Comparison of ENCODE assay signal across 35 mouse cellular contexts in genomic region chr19:6247526-6248300, GRCm38 (mm10). TPM values are rescaled to one million over a fixed set of nuclear protein-coding genes. Genes with fewer than 3 reads are reported as not detected.
DNase-seq lines count a peak whose midpoint lies in the region; ATAC-seq lines count a peak whose summit lies in the region.
"Had no signal": no experiment of that assay in that cellular context is flagged by ENCODE, and none has a peak within 500 bp of the region (broad histone marks: within the 10 kb centered on the region; RNA-seq: fewer than 3 reads in every experiment).

No protein-coding gene starts in this region.

- DNase-seq in adrenal gland, postnatal 14 days, result peak; percentile 68
- DNase-seq in adrenal gland, adult 8-10 months, result no peak
- no peak for DNase-seq in midbrain, embryonic 10.5 days (ENCODE audit: low spot score)
- peak; percentile 70 for DNase-seq in R1 (ENCODE audit: low read depth, low spot score)
- no peak for DNase-seq in lung, postnatal 36 days
- DNase-seq: adrenal gland, postnatal 10 days; cerebellum, adult 11-12 months; cerebellum, adult 8-10 months; cerebellum, postnatal 10 days; cerebellum, postnatal 36 days; embryo, embryonic 11 days; gastrocnemius, postnatal 10 days; gastrocnemius, postnatal 36 days; heart, postnatal 10 days; heart, postnatal 36 days; kidney, adult 11 months had no signal

- H3K36me3 ChIP-seq in midbrain, embryonic 10.5 days, result peaks cover 79% of the 10 kb centered on the region
- H3K36me3 ChIP-seq in midbrain, embryonic 15.5 days (replicated peaks), result peaks cover 41% of the 10 kb centered on the region; the same call in 1 of the 2 replicates

- H3K4me3 ChIP-seq in midbrain, embryonic 10.5 days, result 0 out of 2 replicates have a peak overlapping the region, but pooled peaks have one; percentile 16
- no peak overlapping the region for H3K4me3 ChIP-seq in midbrain, embryonic 15.5 days
- H3K4me3 ChIP-seq: embryonic facial prominence, embryonic 10.5 days; embryonic facial prominence, embryonic 13.5 days; erythroblast, embryonic 14.5 days; forebrain, embryonic 13.5 days; heart, embryonic 12.5 days; heart, embryonic 15.5 days; hindbrain, embryonic 10.5 days; hindbrain, embryonic 13.5 days; intestine, embryonic 15.5 days had no signal

- peaks cover 9% of the 10 kb centered on the region for H3K4me1 ChIP-seq in midbrain, embryonic 10.5 days
- H3K4me1 ChIP-seq in midbrain, embryonic 15.5 days, result peaks cover 9% of the 10 kb centered on the region

- H3K9ac ChIP-seq in midbrain, embryonic 15.5 days, result no peak overlapping the region
- H3K9ac ChIP-seq: embryonic facial prominence, embryonic 13.5 days; forebrain, embryonic 13.5 days; heart, embryonic 12.5 days; heart, embryonic 15.5 days; hindbrain, embryonic 13.5 days; intestine, embryonic 15.5 days had no signal

- no peaks in the 10 kb centered on the region for H3K27me3 ChIP-seq in midbrain, embryonic 10.5 days (ENCODE audit: low read depth, poor library complexity, severe bottlenecking)
- no peaks in the 10 kb centered on the region for H3K27me3 ChIP-seq in midbrain, embryonic 15.5 days (replicated peaks)
- H3K27me3 ChIP-seq: embryonic facial prominence, embryonic 13.5 days; forebrain, embryonic 13.5 days; heart, embryonic 12.5 days; heart, embryonic 15.5 days; hindbrain, embryonic 13.5 days; intestine, embryonic 15.5 days; Patski had no signal

- no peak overlapping the region for H3K27ac ChIP-seq in midbrain, embryonic 10.5 days (replicated peaks)
- H3K27ac ChIP-seq in midbrain, embryonic 15.5 days, result no peak overlapping the region
- H3K27ac ChIP-seq: embryonic facial prominence, embryonic 10.5 days; embryonic facial prominence, embryonic 13.5 days; forebrain, embryonic 13.5 days; heart, embryonic 15.5 days; hindbrain, embryonic 10.5 days; hindbrain, embryonic 13.5 days; intestine, embryonic 15.5 days had no signal

- no peak overlapping the region for H3K4me2 ChIP-seq in midbrain, embryonic 15.5 days
- H3K4me2 ChIP-seq: embryonic facial prominence, embryonic 13.5 days; forebrain, embryonic 13.5 days; heart, embryonic 12.5 days; heart, embryonic 15.5 days; hindbrain, embryonic 13.5 days; intestine, embryonic 15.5 days had no signal

- ATAC-seq in midbrain, embryonic 15.5 days (replicated peaks), result no peak
- ATAC-seq: activated CD4-positive, CD25-positive, alpha-beta regulatory T cell, adult 4 months; CD4-positive, CD25-positive, alpha-beta regulatory T cell, adult 4 months; forebrain, embryonic 13.5 days; forebrain, embryonic 16.5 days; hindbrain, embryonic 16.5 days; intestine, embryonic 15.5 days; Patski had no signal

- no peaks in the 10 kb centered on the region for H3K9me3 ChIP-seq in midbrain, embryonic 10.5 days (replicated peaks)
- H3K9me3 ChIP-seq in midbrain, embryonic 15.5 days, result no peaks in the 10 kb centered on the region
- H3K9me3 ChIP-seq: embryonic facial prominence, embryonic 10.5 days; embryonic facial prominence, embryonic 13.5 days; forebrain, embryonic 13.5 days; G1E; heart, embryonic 12.5 days; heart, embryonic 15.5 days; hindbrain, embryonic 10.5 days; hindbrain, embryonic 13.5 days; intestine, embryonic 15.5 days had no signal

- WGBS in midbrain, embryonic 10.5 days, result 92% methylated on average over 29 of the region's 29 CpGs
- WGBS in midbrain, embryonic 15.5 days, result 92% methylated on average over 29 of the region's 29 CpGs

RNA-seq across cellular contexts. Expression of gene Atg2a, which starts 6.2 kb away (rescaled TPM):
- total RNA-seq in adrenal gland, postnatal 14 days (2021), result 27.5 and 30.6 TPM in 2 replicates
- 10 to 100 TPM; 38.6 to 57.9 (median 48.3) TPM for total RNA-seq in adrenal gland, adult 8-10 months (2022)
- polyA plus RNA-seq in midbrain, embryonic 10.5 days (2016; fragmentation: Nextera tagmentation; extraction: Ambion mirVana), result 10.1 and 13.4 TPM in 2 replicates
- polyA plus RNA-seq in midbrain, embryonic 15.5 days (2015; fragmentation: Nextera tagmentation; extraction: Ambion mirVana), result 16.1 and 16.4 TPM in 2 replicates

RNA-seq across cellular contexts. Expression of gene Ppp2r5b, which starts 12.0 kb away (rescaled TPM):
- total RNA-seq in adrenal gland, postnatal 14 days (2021), result 64.8 and 67.0 TPM in 2 replicates
- total RNA-seq in adrenal gland, adult 8-10 months (2022), result 100 to 1,000 TPM; 103 to 160 (median 124) TPM
- polyA plus RNA-seq in midbrain, embryonic 10.5 days (2016; fragmentation: Nextera tagmentation; extraction: Ambion mirVana), result 31.7 and 42.8 TPM in 2 replicates
- 141 and 149 TPM in 2 replicates for polyA plus RNA-seq in midbrain, embryonic 15.5 days (2015; fragmentation: Nextera tagmentation; extraction: Ambion mirVana)

RNA-seq across cellular contexts. Expression of gene Gpha2, which starts 21.5 kb away (rescaled TPM):
- 19.6 and 20.2 TPM in 2 replicates for total RNA-seq in adrenal gland, postnatal 14 days (2021)
- 10 to 100 TPM; 23.4 to 37.6 (median 29.4) TPM for total RNA-seq in adrenal gland, adult 8-10 months (2022)
- polyA plus RNA-seq in midbrain, embryonic 10.5 days (2016; fragmentation: Nextera tagmentation; extraction: Ambion mirVana), result not detected in 2 replicates
- polyA plus RNA-seq in midbrain, embryonic 15.5 days (2015; fragmentation: Nextera tagmentation; extraction: Ambion mirVana), result not detected in 2 replicates
- total RNA-seq: G1E; gastrocnemius, adult 18-20 months; gastrocnemius, postnatal 10 days; gastrocnemius, postnatal 36 days; granulocyte monocyte progenitor cell, adult 5-6 weeks; heart, adult 8-10 months; heart, postnatal 10 days; heart, postnatal 36 days had no signal
- polyA plus RNA-seq: activated CD4-positive, CD25-positive, alpha-beta regulatory T cell, adult 4 months; CD4-positive, CD25-positive, alpha-beta regulatory T cell, adult 4 months; erythroblast, embryonic 14.5 days; forebrain, embryonic 13.5 days; forebrain, embryonic 16.5 days; G1E; heart, embryonic 12.5 days; heart, embryonic 15.5 days; hindbrain, embryonic 10.5 days; hindbrain, embryonic 13.5 days; hindbrain, embryonic 16.5 days had no signal

RNA-seq across cellular contexts. Expression of gene Ehd1, which starts 28.8 kb away (rescaled TPM):
- 116 and 118 TPM in 2 replicates for total RNA-seq in adrenal gland, postnatal 14 days (2021)
- 100 to 1,000 TPM in 3 of 4 experiments, 10 to 100 TPM in 1; 90.8 to 130 (median 118) TPM for total RNA-seq in adrenal gland, adult 8-10 months (2022)
- polyA plus RNA-seq in midbrain, embryonic 10.5 days (2016; fragmentation: Nextera tagmentation; extraction: Ambion mirVana), result 81.6 and 93.5 TPM in 2 replicates
- polyA plus RNA-seq in midbrain, embryonic 15.5 days (2015; fragmentation: Nextera tagmentation; extraction: Ambion mirVana), result 107 and 111 TPM in 2 replicates

RNA-seq across cellular contexts. Expression of gene Cdc42bpg, which starts 58.5 kb away (rescaled TPM):
- total RNA-seq in adrenal gland, postnatal 14 days (2021), result 9.9 and 11.5 TPM in 2 replicates
- 10 to 100 TPM; 24.4 to 45.7 (median 38.4) TPM for total RNA-seq in adrenal gland, adult 8-10 months (2022)
- polyA plus RNA-seq in midbrain, embryonic 10.5 days (2016; fragmentation: Nextera tagmentation; extraction: Ambion mirVana), result 0.11 and 0.15 TPM in 2 replicates
- 0.40 and 0.47 TPM in 2 replicates for polyA plus RNA-seq in midbrain, embryonic 15.5 days (2015; fragmentation: Nextera tagmentation; extraction: Ambion mirVana)

Comparison
In these comparisons a context has a peak if more than half of its experiments do, and no peak if none do; other contexts are left out.
1. DNase-seq: peak in adrenal gland, postnatal 14 days (single experiment) and R1 (single experiment); none in adrenal gland, adult 8-10 months (single experiment), midbrain, embryonic 10.5 days (single experiment) and lung, postnatal 36 days (single experiment).